Mouse (Mus musculus) adrenal gland, postnatal 25 days (tissue): Measurements from ENCODE around the gene Arid1b. TPM values are rescaled to one million over a fixed set of nuclear protein-coding genes. Genes with fewer than 3 reads are reported as not detected.

Experiments
- DNase-seq: peaks from one replicate; pipeline ENCODE4 v3.0.0; 2021; ENCODE audit warnings: mixed read lengths
- total RNA-seq: library from RNA; stranded (reverse); gene quantifications from 2 replicates; pipeline ENCODE4 v1.2.3, GENCODE M21; 2021

Arid1b gene
- total RNA-seq, 1 experiment from 2014 or later = 85.8 TPM

DNA sequence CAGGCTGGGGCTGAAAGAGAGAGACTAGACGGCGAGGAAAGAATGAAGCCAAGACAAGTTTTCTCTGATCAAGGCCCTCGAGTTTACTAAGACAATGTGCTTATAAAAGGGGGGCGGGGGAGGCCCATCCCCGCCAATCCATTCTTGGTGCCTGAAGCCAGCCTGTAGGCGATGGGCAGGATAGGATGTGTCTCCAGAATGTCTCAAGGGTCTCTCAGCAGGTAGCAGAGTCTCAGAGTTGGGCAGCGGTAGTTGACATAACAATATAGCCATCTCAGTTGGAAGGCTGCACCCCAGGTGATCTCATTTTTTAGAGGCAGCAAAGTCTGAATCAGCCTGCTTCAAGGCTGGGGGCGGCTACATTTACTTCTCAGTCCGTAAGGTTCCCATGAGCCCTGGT is 328.5 kb downstream of the Arid1b start:
- DNase-seq = no peak

DNA sequence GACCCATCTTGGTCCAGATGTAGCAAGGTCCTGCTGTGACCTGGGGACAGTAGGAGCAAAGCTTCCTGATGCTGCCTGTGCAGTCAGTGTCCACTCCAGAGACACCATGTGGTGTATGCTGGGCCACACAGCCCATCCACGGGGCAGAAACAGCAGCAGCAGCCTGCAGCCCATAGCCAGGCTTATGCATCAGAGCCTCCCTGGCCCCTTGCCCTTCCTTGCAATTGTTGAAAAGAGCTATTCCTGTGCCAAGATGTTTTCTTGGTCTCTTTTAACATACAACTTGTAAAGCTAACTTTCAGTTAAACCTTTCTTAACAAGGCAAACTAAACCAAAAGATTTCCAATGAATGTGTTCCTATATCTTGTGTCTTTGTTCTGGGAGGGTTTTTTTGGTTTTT is 329.6 kb downstream of the Arid1b start:
- no peak for DNase-seq

DNA sequence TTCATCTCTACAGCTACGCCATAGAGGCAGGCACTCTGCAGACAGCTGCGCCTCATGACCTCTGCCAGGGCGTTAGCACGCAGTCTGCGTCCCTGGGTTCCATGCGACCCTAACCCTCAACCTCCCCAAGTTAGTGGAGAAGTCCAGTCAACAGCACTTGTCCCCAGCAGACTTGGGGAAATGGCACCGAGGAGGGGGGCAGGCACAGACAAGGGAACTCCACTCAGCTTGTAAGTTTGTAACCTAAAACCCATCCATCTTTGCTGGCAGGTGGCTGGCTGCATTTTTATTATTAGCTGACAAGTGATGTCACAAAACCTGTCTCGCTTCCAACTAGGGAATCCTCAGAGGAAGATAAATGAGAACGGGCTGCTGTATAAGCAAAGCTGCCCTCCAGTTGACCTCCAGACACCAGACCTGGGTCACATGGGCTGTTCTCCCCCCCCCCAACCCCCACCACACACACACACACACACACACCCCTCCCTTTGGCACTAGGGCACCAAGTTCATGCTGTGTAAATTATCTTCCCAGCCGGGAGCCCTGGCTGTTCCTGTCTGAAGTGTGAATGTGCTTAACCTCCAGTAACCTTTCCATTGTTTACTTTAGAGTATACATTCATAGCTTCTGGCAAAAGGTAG is 330.2 kb downstream of the Arid1b start:
- DNase-seq = no peak

DNA sequence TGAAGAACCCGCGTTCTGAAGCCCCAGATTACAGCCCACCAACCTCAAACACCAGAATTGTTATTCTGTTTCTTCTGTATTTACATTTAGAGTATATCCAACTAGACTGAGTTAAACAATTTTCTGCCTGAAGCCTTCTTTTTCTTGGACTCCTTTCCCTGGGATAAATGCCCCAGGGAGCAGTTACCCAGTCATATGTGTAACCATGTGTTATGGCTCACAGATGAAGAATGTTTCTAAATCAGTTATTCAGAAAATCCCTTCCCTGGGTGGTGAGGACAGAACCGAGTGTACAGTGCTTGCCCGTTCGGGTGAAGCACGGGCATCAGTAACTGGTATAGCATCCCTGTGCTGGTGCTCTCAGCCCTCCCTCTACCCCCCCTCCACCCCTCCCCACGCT is 332.6 kb downstream of the Arid1b start:
- DNase-seq = no peak

DNA sequence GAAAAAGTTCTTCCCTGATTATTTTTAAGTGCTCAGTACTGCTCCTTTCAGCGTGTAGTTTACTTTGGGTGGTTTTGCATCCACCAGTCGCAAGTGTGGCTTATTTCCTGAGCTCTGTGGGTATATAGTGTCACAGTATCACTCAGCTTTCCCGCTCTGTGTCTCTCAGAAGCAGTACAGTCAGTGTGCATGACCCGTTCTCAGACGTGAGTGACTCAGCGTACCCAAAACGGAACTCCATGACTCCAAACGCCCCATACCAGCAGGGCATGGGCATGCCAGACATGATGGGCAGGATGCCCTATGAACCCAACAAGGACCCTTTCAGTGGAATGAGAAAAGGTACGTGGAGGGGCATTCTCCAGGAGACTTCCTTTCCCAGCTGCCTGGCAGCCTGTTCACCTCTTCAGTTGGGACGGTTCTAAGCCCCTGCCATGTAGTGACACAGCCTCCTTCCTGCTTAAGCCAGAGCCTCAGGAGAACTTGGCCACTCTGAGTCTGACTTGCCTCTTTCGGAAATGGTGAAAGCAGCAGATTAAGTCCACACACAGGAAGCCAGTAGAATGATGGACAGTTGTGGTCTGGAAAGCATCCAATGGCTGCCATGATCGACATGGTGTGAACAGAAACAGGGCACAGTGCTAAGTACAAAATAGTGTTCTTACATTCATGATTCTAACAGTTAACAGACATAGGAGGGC is 333.5 kb downstream of the Arid1b start:
- no peak for DNase-seq

DNA sequence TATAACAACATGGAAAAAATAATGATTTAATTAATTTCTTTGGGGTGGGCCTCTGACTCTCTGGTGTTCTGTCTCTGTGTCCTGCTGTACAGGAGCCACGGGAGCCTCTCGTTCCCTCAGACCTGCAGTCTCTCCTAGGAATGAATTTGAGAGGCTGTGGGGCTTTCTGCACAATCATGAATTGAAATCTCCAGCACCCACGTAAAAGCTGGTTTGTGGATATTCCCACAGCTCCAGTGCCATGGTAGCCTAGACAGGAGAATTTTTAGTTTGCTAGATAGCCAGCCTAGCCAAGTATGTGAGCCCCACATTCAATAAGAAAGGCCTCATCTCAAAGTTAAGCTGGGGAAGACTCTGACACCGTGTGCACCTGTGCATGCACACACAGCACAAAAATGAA is 335.3 kb downstream of the Arid1b start:
- DNase-seq = no peak

DNA sequence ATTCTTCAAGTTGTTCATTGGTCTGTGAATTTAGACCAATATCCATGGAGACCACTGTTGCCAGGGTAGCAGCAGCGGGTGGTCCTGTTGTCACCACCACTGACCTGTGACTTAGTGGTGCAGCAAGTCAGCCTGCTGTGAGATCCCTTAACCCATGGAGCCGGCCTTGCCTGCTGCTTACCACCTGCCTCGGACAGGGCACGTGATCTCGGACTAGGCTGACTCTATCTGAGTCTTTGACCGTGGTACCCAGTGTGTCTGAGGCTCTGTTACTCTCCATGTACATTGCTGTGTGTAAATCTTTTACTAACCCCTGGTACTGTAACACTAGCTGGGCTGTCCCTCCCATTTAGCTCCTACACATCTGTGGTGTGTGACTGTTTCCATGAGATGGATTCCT is 335.9 kb downstream of the Arid1b start:
- no peak for DNase-seq

DNA sequence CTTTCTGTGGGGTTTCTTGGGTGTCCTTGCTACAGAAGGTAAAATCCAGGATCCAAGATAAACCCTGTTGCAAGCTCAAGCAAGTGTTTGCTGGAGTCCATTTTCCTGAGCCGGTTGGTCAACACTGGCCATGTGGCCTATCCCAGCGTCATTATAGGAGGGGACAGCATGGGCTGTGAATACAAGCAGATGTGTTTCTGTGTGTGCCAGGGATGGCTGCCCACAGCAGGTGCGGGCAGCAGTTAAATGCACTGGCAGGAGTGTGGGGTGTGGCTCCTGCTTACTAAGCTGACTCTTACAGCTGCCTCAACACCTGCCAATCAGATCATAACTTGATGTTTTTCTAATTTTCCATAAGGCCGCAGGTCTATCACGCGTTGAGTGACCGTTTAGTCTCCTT is 336.5 kb downstream of the Arid1b start:
- no peak for DNase-seq

DNA sequence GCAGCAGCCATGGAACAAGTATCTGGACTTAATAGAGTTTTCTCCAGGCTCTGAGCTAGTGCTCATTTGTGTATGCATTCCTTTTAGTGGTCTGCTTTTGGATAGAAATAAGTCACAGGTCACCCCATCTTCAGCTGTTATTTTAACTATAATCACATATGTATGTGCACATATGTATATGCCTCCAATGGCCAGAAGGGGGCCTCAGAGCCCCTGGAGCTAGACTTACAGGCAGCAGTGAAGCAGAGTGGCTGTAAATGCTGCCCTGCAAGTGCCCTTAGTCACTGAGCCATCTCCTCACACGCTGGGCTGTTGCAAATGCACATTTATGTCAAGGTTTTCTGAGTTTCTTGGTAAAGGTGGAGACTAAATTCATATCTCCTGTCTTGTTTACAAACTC is 337.3 kb downstream of the Arid1b start:
- DNase-seq = peak; percentile 28

DNA sequence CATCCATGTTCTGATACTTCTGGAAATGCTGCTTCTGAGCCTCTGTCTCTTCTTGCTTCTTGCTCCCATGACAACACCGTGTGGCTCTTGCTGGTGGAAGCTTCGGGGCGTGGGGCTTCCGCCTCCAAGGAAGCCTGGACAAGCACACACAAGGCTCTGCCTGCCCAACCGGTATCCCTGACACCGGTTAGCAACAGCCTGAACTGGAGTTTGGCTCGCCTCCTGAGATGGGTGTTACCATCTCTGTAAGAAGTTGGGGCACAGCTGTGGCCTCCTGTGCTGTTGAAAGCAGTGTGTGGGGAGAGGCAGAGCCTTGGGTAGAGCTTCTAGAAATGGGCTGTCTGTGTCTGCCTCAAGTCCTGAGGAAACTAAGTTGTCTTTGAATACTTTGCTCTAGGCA is 340.4 kb downstream of the Arid1b start:
- no peak for DNase-seq

DNA sequence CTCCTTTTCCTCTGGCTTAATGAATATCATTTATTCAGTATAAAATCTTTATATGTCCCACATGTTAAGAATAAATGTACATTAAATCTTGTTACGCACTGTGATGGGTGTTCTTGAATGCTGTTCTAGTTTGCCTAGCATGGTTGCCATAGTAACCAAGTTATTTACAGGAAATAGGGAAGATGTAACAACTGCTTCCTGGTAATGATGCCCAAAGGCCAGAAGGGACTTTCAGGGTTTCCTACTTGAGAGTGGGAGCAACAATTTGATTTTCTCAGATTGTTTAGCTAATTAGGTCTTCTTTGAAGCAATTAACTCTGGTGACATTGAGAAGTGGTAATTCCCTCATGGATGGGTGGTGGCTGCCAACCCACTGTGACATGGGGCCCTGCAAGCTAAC is 350.3 kb downstream of the Arid1b start:
- DNase-seq = no peak

DNA sequence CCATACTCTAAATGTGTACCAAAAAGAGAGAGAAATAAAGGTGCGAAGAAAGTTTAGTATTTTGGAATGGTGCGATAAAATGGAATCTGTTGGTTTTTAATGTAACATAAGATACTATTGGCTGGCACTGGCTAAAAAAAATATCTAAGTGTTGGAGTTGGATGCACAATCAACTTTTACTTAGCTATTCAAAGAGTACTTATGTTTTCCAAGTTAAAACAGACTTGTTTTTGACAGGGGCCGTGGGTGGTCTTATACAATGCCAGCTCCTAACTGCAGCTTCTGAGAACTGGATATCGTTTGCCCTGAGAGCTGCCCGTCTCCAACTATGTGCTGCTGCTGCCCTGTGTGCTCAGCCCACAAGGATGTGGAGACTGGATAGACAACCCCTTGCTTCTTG is 351.7 kb downstream of the Arid1b start:
- no peak for DNase-seq

DNA sequence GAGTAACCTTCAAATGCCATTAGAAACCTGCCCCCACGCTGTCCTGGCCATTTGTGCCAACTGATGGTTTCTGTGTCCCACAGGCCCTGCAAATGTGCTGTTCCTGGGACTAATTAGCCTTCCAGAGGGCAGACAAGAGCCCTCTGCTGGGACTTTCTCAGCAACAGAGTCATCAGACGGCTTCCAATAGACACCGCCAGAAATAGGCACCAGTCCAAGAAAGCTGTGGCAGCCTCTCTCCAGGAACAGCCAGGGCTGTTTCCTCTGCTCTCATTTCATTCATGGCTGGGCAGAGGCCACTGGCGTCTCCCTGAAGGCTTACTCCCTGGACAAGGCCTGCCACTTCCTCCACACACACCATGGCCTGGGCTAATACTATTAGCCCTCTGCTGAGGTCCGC is 358.8 kb downstream of the Arid1b start:
- peak; percentile 39 for DNase-seq

DNA sequence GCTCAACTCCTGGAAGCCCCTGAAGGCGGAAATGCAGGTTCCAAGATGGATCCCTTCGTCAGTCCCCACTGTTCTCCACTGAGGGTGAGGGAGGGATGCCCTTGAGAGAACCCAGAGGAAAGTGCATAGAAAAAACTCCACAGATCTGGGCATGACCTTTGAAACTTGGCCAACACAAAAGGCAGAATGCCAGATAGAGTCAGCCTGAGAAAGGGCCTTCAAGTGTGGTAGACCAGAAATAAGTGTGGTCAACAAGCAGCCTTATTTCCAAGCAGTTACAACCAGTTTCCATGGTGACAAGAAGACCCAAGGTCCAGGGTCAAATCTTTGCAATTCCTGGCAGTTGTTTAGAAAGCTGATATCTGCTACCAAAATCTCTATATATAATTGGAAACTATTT is 366.6 kb downstream of the Arid1b start:
- DNase-seq = peak; percentile 81

DNA sequence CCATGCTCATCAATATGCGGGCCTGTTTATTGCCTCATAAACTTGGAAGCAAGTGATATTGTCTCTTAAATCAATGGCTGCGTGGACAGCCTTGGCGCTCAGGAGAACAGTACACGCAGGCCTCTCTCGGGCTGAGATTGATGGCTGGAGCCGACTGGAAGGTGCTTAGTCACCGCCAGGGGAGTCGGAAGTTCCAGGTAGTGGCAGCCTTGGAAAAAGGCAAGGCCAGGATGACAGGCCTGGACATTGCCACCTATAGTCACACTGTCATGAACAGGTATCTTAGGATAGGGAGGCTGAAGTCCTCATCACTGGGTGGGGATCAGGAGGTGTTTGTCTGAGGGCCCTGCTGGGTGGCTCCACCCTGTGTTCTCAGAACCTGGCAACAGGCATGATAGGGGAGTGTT is 371.9 kb downstream of the Arid1b start:
- DNase-seq = no peak

DNA sequence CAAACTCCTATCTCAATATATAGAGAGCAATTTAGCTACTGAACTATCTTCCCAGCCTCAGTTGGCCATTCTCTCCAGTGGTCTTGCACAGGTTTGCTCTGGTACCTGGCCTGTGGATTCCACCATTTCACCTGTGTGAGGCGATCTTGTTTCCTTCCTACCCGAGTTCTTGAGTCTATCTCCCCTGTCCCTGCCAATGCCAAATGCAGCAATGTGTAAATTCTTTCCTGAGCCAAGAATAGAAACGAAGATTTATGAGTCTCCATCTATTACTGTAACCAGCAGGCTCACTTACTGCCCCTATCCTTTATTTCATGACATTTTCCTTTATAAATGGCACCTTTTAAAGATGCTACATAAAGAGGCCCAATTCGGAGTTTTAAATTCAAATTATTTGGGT is 376.9 kb downstream of the Arid1b start:
- no peak for DNase-seq

DNA sequence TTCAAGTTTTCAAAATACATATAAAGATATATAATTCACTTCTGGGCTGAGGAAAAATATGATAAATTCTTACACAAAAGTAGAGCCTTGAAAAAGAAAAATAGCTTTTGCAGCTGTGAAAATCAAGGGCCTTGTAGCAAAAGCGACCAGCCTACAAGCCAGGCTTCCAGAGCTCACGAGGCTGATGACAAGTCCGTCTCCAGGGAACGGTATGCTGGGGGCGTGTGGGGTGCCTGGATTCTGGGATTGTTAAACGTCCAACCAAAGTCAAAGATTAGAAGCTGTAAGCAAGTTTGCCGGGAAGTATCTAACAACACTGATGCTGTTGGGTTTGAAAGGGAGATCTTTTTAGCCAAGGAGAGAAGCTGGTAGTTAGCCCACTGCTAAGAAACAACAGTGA is 377.4 kb downstream of the Arid1b start:
- DNase-seq = no peak

DNA sequence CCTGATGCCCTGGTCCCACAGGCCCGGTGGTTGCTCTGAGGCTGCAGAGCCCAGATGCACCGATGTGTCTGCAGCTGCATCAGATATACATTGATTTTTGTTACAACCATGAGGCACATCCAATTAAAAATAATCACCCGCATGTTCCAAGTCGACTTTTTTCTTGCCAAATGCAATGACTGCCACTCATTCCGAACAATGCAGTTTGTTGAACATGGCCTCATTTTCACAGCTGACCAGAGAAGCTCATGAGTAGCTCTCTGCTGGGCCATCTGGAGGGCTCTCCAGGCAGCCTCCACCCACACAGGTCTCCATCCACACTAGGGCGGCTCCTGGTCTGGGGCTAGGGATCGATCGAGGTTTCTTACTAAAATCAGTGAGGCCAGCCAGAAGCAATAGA is 378.8 kb downstream of the Arid1b start:
- no peak for DNase-seq

DNA sequence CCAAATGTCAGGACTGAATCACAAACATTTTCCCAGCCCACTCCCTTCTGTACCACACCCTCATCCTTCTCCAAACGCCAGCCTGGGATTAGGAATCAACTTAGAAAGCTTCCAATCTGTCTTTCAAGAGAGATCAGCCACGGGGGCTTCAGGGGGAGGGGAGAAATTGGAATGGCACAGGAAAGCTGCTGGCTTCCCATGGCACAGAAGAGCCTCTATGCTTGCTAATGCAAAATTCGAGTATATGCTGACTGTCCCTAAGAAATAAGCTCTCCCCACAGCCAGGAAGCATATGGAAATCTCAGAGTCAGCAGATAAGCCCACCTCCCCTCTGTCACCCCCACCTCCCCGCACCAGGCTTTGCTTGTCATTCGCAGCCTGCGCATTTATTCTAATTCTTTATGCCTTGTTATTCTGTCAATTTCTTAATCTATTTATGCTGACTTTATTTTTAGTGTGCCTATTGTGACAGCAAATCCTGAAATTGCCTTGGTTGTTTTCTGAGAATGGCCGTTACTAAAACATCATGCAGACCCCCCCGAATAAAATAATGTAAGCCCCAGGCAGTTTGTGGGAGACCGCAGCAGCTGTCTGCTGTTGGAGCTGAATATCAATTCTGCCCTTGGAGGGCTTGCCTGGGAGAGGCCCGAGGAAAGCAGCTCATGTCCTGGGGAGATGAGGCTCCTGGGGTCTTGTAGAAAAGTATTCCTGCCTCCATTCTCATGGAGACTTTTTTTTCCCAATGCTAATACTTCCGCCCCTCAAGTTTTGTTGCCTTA is 383.2 kb downstream of the Arid1b start:
- DNase-seq = no peak

DNA sequence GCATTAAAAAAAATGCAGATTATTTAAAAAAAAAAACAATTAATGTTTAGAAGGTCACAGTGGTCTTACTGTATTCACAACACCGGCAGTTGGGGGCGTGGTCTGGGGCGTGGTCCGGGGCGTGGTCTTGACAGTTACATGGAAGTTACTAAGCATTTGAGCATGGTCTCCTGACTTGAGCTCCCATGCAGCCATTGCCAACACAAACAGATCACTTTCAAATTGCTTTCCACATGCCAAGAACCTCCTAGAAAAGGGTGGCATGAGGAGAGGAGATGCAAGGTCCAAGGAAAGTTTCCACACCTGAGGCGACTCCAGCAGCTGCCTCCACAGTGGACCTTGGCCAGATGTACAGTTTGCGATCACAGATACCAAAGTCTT is 383.8 kb downstream of the Arid1b start:
- peak; percentile 22 for DNase-seq

DNA sequence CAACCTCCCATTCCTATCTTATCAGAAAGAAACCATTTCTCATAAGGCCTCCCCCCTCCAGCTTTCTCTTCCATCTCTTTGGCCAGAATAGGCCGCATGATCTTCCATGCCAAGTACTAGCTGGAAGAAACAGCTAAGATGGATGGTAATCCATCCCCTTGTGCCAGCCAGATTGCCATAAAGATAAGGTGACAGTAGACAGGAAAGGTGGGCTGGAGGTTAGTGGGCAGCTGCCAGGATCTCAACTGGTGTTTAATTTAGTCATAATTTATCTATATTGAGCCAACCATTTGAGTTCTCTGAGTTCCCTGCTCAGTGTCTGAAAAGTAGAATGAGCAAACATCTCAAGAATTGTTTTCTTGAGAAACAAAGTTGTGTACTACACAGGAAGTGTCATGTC is 391.6 kb downstream of the Arid1b start:
- DNase-seq = no peak

DNA sequence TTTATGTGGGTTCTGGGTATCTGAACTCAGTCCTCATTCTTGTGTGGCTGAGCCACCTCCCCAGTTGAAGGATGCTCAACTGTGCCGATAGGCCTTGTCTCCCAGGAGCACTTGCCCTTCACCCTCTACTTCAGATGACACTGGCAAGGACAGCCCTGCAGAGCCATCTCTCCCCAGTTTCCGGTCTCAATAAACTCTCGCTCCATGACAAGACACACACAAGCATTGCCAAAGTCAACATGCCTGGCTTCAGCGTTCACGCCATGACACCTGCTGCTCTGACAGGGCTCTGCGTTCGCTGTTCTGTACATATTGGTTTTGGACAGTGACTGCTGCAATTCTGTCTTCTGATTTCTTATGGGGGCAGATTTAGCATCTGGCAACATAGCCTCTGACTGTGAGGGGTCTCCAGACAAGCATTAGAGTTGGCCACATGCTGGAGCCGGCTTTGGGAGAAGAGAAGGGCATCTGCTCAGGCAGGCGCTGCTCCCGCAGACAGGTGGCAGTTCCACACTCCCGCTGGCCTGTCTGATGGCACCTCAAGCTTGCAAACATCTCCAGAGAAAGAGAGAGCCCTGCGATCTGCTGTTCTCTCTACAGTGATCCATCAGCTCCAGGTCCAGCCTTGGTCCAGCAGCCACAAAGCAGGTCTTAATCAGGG is 392.9 kb downstream of the Arid1b start:
- DNase-seq = no peak

DNA sequence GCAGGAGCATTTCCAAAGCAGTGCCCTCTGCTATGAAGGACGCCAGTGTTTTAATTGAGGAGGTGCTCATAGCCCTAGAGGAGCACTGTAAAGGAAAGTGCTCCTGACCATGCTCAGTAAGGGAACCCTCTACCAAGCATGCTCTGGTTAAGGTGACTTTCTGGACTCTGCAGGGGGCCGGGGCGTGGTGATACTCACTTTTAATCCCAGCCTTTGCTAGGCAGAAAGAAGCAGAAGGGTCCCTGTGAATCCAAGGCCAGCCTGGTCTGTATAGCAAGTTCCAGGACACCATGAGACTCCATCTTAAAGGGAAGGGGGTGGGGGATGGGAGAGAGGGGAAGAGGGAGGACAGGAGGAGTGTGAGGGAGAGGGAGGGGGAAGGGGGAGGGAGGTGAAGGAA is 394.2 kb downstream of the Arid1b start:
- no peak for DNase-seq
